Mouse (Mus musculus) stomach, postnatal 0 days (tissue): ENCODE measurements at regions not wholly inside any gene's neighbourhood (a gene's known extent, or its start where the extent isn't known, plus 50 kb on each side); places are given as distances from the start of the nearest gene placed in this dataset.

ENCODE experiments used
- ATAC-seq: fragments of 200-750 bp; cut with Nextera tagmentation; 2 replicates; pipeline ENCODE4 v1.8.0; 2017; ENCODE audit not compliant: low FRiP score, low TSS enrichment
- DNase-seq: peaks from one replicate; pipeline ENCODE4 v3.0.0-alpha.2; 2016; ENCODE audit warnings: low spot score
- H3K27ac ChIP-seq: fragments of 300-500 bp; sonication (generic); replicated peaks from 2 replicates; pipeline ENCODE4 v1.5.1; 2014; ENCODE audit warnings: mild to moderate bottlenecking, control low read depth
- H3K27me3 ChIP-seq: fragments of 300-500 bp; sonication (generic); 2 replicates; pipeline ENCODE4 v1.6.1; 2014; ENCODE audit warnings: low read length; ENCODE audit not compliant: control insufficient read depth, insufficient read depth
- H3K36me3 ChIP-seq: fragments of 300-500 bp; sonication (generic); 2 replicates; pipeline ENCODE4 v1.6.1; 2014; ENCODE audit warnings: low read length, mixed read lengths; ENCODE audit not compliant: control insufficient read depth, insufficient read depth
- H3K4me1 ChIP-seq: fragments of 300-500 bp; sonication (generic); replicated peaks from 2 replicates; pipeline ENCODE4 v1.6.1; 2014; ENCODE audit warnings: antibody characterized with exemption; ENCODE audit not compliant: control insufficient read depth, insufficient read depth
- H3K4me2 ChIP-seq: fragments of 300-500 bp; sonication (generic); replicated peaks from 2 replicates; pipeline ENCODE4 v1.6.1; 2014; ENCODE audit warnings: low read depth, mild to moderate bottlenecking, control low read depth, moderate library complexity
- H3K4me3 ChIP-seq: fragments of 300-500 bp; sonication (generic); 2 replicates; pipeline ENCODE4 v1.5.1; 2014; ENCODE audit warnings: low read depth, low read length, control low read depth
- H3K9ac ChIP-seq: fragments of 300-500 bp; sonication (generic); 2 replicates; pipeline ENCODE4 v1.6.1; 2014; ENCODE audit warnings: mild to moderate bottlenecking, low read length, control low read depth, mixed read lengths
- H3K9me3 ChIP-seq: fragments of 300-500 bp; sonication (generic); 2 replicates; pipeline ENCODE4 v1.6.1; 2016; ENCODE audit warnings: low read length; ENCODE audit not compliant: control insufficient read depth
- CTCF ChIP-seq: IDR thresholded peaks from 2 replicates; pipeline ENCODE4 v1.5.1; 2016; ENCODE audit warnings: antibody characterized with exemption, low read depth, mild to moderate bottlenecking, moderate library complexity
- EP300 ChIP-seq: optimal IDR thresholded peaks from 2 replicates; pipeline ENCODE3; 2016; ENCODE audit warnings: antibody characterized with exemption
- WGBS: fragments of 180-500 bp; shearing (Covaris S2); extraction: QIAGEN DNeasy Blood & Tissue Kit; methylation state at CpG from one replicate; pipeline ENCODE4 v1.1.7; 2014; 5-methylcytosine and 5-hydroxymethylcytosine counted together

DNA sequence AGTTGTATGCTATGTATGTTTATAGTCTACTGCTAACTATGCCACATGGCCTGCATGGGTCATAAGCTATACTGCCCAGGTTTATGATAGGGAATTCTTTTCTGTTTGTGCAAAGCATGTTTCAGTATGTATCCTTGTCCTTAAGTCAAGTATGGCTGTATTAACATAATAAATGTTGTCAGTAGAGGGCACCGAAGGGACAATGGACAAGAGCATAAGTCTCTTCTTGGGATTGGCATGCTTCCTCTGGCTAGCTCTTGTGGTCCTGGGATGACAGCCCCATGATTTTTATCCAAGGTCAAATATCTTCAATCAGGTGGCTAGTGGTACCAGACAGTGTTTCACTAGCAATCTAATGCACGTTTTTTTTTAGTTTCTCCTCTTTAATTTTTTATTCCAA, 913.3 kb downstream of the Abca13 start:
- no peaks in the 10 kb centered on the region for H3K27me3 ChIP-seq
- ATAC-seq, result no peak
- WGBS, result 85% methylated on average over 2 of the region's 2 CpGs
- no peak overlapping the region for H3K27ac ChIP-seq
- DNase-seq, result no peak
- H3K4me1 ChIP-seq, result no peaks in the 10 kb centered on the region
- H3K4me3 ChIP-seq, result no peak overlapping the region
- no peak for TF ChIP-seq CTCF
- no peak for TF ChIP-seq EP300
- no peaks in the 10 kb centered on the region for H3K36me3 ChIP-seq
- no peaks in the 10 kb centered on the region for H3K9me3 ChIP-seq
- H3K9ac ChIP-seq, result no peak overlapping the region
- H3K4me2 ChIP-seq, result no peak overlapping the region

- no peaks in the 10 kb centered on the region for H3K9me3 ChIP-seq
- no peak overlapping the region for H3K4me3 ChIP-seq
- no peak overlapping the region for H3K4me2 ChIP-seq
- H3K36me3 ChIP-seq, result no peaks in the 10 kb centered on the region
- ATAC-seq, result no peak
- no peak overlapping the region for H3K27ac ChIP-seq
- no peak for DNase-seq
- H3K4me1 ChIP-seq, result no peaks in the 10 kb centered on the region
- TF ChIP-seq EP300 (no peak), CTCF (no peak)
- no peaks in the 10 kb centered on the region for H3K27me3 ChIP-seq
- no peak overlapping the region for H3K9ac ChIP-seq
These were observed 950.4 kb downstream of the Abca13 start for GRCm38 (mm10) chr11:10142161-10142560.

DNA sequence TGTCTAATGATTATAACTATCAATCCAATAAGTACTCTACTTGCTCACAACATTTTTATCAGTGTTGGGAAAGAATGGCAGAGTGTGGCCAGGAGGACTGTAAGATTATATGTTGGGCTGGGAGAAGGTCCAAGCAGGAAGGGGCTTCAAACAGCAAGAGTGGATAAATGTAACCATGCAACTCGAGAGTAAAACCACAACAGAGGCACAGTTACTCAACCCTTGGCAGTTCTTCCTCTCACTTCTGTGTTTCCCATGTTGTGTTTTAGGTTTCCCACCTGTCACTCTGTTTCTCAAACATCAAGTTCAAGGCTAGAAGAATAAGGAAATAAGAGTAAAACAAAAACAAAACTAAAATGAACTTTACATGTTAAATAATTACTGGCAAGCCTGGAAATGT, 957.4 kb downstream of the Abca13 start:
- TF ChIP-seq CTCF (no peak), EP300 (no peak)
- no peak overlapping the region for H3K9ac ChIP-seq
- H3K4me1 ChIP-seq, result no peaks in the 10 kb centered on the region
- H3K27ac ChIP-seq, result no peak overlapping the region
- H3K4me2 ChIP-seq, result no peak overlapping the region
- no peaks in the 10 kb centered on the region for H3K27me3 ChIP-seq
- no peaks in the 10 kb centered on the region for H3K9me3 ChIP-seq
- DNase-seq, result no peak
- H3K36me3 ChIP-seq, result no peaks in the 10 kb centered on the region
- no peak for ATAC-seq
- no peak overlapping the region for H3K4me3 ChIP-seq
- WGBS, result 50% methylated on average over 1 of the region's 1 CpGs

GRCm38 (mm10) chr11:10153836-10154235, 960.2 kb upstream of the Vwc2 start:
- DNase-seq (no peak), ATAC-seq (no peak)
- H3K27ac ChIP-seq, result no peak overlapping the region
- H3K36me3 ChIP-seq, result no peaks in the 10 kb centered on the region
- H3K27me3 ChIP-seq, result no peaks in the 10 kb centered on the region
- no peak for TF ChIP-seq CTCF
- TF ChIP-seq EP300, result no peak
- H3K4me3 ChIP-seq, result no peak overlapping the region
- H3K4me2 ChIP-seq, result no peak overlapping the region
- H3K9me3 ChIP-seq, result no peaks in the 10 kb centered on the region
- H3K4me1 ChIP-seq, result no peaks in the 10 kb centered on the region
- H3K9ac ChIP-seq, result no peak overlapping the region

- Histone ChIP-seq H3K4me2 (no peak overlapping the region), H3K27me3 (no peaks in the 10 kb centered on the region), H3K36me3 (no peaks in the 10 kb centered on the region), H3K4me1 (no peaks in the 10 kb centered on the region), H3K4me3 (no peak overlapping the region), H3K9me3 (no peaks in the 10 kb centered on the region), H3K9ac (no peak overlapping the region), H3K27ac (no peak overlapping the region)
- 49% methylated on average over 3 of the region's 3 CpGs for WGBS
- DNase-seq, result no peak
- TF ChIP-seq CTCF, result no peak
- no peak for TF ChIP-seq EP300
- ATAC-seq, result no peak
These were observed 920.3 kb upstream of the Vwc2 start for GRCm38 (mm10) chr11:10193738-10194137.

DNA sequence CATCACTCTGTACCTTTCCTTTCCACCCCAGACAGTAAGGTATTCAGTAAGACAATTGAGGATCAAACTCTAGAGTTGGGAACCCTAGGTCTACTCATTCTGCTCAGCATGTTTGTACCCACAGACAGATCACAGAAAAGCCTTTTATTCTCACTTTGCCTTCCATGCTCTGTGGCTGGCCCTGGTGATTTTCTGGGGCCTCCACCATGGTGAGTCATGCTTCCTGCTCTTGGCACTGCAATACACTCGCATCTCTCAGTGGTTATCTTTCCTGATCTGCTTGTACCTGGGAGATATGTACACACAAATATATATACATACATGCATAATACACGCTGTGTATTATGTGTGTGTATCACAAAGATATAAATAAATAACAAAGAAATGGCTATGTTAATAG, 919.2 kb upstream of the Vwc2 start:
- Histone ChIP-seq H3K9me3 (no peaks in the 10 kb centered on the region), H3K4me2 (no peak overlapping the region), H3K4me3 (no peak overlapping the region), H3K9ac (no peak overlapping the region), H3K27ac (no peak overlapping the region), H3K27me3 (no peaks in the 10 kb centered on the region), H3K4me1 (no peaks in the 10 kb centered on the region), H3K36me3 (no peaks in the 10 kb centered on the region)
- no peak for ATAC-seq
- no peak for TF ChIP-seq EP300
- TF ChIP-seq CTCF, result no peak
- 56% methylated on average over 2 of the region's 2 CpGs for WGBS
- DNase-seq, result no peak

DNA sequence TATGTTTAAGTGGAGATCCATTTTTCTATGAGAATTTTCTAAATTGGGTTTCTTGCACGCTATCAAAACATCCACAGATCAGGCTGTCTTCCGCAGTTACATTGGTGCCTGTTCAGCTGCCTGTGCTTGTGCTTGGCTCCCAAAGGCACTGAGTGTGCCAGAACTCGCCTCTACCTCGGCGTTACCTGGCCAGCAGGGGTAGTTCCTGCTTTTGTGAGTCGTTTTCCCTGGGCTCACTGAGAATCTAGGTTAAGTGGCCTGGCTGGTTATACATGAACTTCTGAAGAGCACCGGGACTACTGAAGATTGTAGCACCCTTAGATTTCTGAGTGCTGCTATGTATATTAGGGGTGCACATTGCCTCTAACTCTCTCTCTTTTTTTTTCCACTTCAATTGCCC, 913.0 kb upstream of the Vwc2 start:
- no peak overlapping the region for H3K9ac ChIP-seq
- H3K27me3 ChIP-seq, result no peaks in the 10 kb centered on the region
- no peak overlapping the region for H3K4me2 ChIP-seq
- ATAC-seq (no peak), DNase-seq (no peak)
- H3K9me3 ChIP-seq, result no peaks in the 10 kb centered on the region
- TF ChIP-seq CTCF (no peak), EP300 (no peak)
- H3K4me1 ChIP-seq, result no peaks in the 10 kb centered on the region
- WGBS, result 72% methylated on average over 7 of the region's 7 CpGs
- no peak overlapping the region for H3K27ac ChIP-seq
- H3K36me3 ChIP-seq, result no peaks in the 10 kb centered on the region
- no peak overlapping the region for H3K4me3 ChIP-seq
